Mouse (Mus musculus) inflammation-experienced regulatory T-cells, adult 16 weeks (primary cell): ENCODE measurements around the gene Idua. TPM values are rescaled to one million over a fixed set of nuclear protein-coding genes. Genes with fewer than 3 reads are reported as not detected.

Experiments
- polyA plus RNA-seq: library from polyadenylated mRNA; unstranded; fragments of 100-300 nt; shearing (Covaris generic); gene quantifications from one replicate; pipeline ENCODE4 v1.2.1, GENCODE M21; 2017

Idua gene
- polyA plus RNA-seq, result 56.8 TPM

GRCm38 (mm10) chr5:108659698-108660631, at the start of gene Idua:
TSS of gene Idua (plus strand) at chr5:108660331.

GRCm38 (mm10) chr5:108629634-108630483, 30.3 kb upstream of the Idua start, which contains the start of the genes Gak and Tmem175:
TSS of gene Gak (minus strand) at chr5:108629755.
TSS of gene Tmem175 (plus strand) at chr5:108629770.

GRCm38 (mm10) chr5:108668977-108669936, 9.1 kb downstream of the Idua start, which contains the start of gene Dgkq:
TSS of gene Dgkq (minus strand) at chr5:108669672.

GRCm38 (mm10) chr5:108675251-108675816, 15.2 kb downstream of the Idua start, which contains the start of gene Slc26a1:
TSS of gene Slc26a1 (minus strand) at chr5:108675569.

GRCm38 (mm10) chr5:108692271-108692670, 32.1 kb downstream of the Idua start, which contains the start of gene Fgfrl1:
TSS of gene Fgfrl1 (plus strand) at chr5:108692382.

Other genes with a start within 250 kb of the Idua start
- gene Atp5k, start 225.9 kb upstream of the Idua start, polyA plus RNA-seq, result 192 TPM
- gene Mfsd7a, start 211.4 kb upstream of the Idua start, polyA plus RNA-seq, result not detected
- gene Pcgf3, start 199.1 kb upstream of the Idua start, polyA plus RNA-seq, result 18.8 TPM
- not detected for gene Cplx1, start 110.3 kb upstream of the Idua start, polyA plus RNA-seq
- gene Gak, start 30.6 kb upstream of the Idua start, polyA plus RNA-seq, result 164 TPM
- 52.3 TPM for gene Tmem175, start 30.6 kb upstream of the Idua start, polyA plus RNA-seq
- gene Dgkq, start 9.3 kb downstream of the Idua start, polyA plus RNA-seq, result 23.2 TPM
- gene Slc26a1, start 15.2 kb downstream of the Idua start, polyA plus RNA-seq, result 0.10 TPM
- gene Fgfrl1, start 32.1 kb downstream of the Idua start, polyA plus RNA-seq, result not detected
- not detected for gene Rnf212, start 114.7 kb downstream of the Idua start, polyA plus RNA-seq
- gene Tmed11, start 135.0 kb downstream of the Idua start, polyA plus RNA-seq, result not detected
- not detected for gene Vmn2r8, start 148.5 kb downstream of the Idua start, polyA plus RNA-seq
- gene Vmn2r9, start 192.3 kb downstream of the Idua start, polyA plus RNA-seq, result not detected